In genomic region chr7:143151171-143151570, GRCm38 (mm10) we compare ENCODE assay signal across 10 mouse cellular contexts. TPM values are rescaled to one million over a fixed set of nuclear protein-coding genes. Genes with fewer than 3 reads are reported as not detected.
DNase-seq lines count a peak whose midpoint lies in the region; ATAC-seq lines count a peak whose summit lies in the region.
"Had no signal": no experiment of that assay in that cellular context is flagged by ENCODE, and none has a peak within 500 bp of the region (broad histone marks: within the 10 kb centered on the region; RNA-seq: fewer than 3 reads in every experiment).

No protein-coding gene starts in this region.

- peak; percentile 67 for DNase-seq in forebrain, embryonic 11.5 days (ENCODE audit: low spot score)
- DNase-seq in liver = peak; percentile 17
- peak; percentile 52 for DNase-seq in c-Kit-positive CD71-negative TER-119-negative erythroid progenitor cells, embryonic 14.5 days (ENCODE audit: low read depth)
- peak; percentile 59 to 68 for DNase-seq in kidney, postnatal 4 days
- peak; percentile 13 for DNase-seq in retina, adult 2 months (ENCODE audit: low read depth, low spot score)
- no peak for DNase-seq in yolk sac, embryonic 10.5 days (ENCODE audit: low spot score)

- no peaks in the 10 kb centered on the region for H3K36me3 ChIP-seq in forebrain, embryonic 11.5 days (ENCODE audit: control insufficient read depth, insufficient read depth, low read length)
- H3K36me3 ChIP-seq in forebrain, embryonic 16.5 days (ENCODE audit: control insufficient read depth, insufficient read depth) = no peaks in the 10 kb centered on the region
- H3K36me3 ChIP-seq in liver, embryonic 12.5 days = no peaks in the 10 kb centered on the region
- H3K36me3 ChIP-seq: hindbrain, embryonic 15.5 days had no signal

- H3K27me3 ChIP-seq in forebrain, embryonic 11.5 days (ENCODE audit: control insufficient read depth, insufficient read depth, low read length) = no peaks in the 10 kb centered on the region; the same call in 1 of the 2 replicates
- H3K27me3 ChIP-seq in forebrain, embryonic 16.5 days (replicated peaks; ENCODE audit: control insufficient read depth, insufficient read depth, low read length) = peaks cover 4% of the 10 kb centered on the region; the same call in 1 of the 2 replicates
- H3K27me3 ChIP-seq in liver, embryonic 12.5 days (replicated peaks) = peaks cover 30% of the 10 kb centered on the region
- H3K27me3 ChIP-seq: hindbrain, embryonic 15.5 days had no signal

- no peak overlapping the region for H3K4me2 ChIP-seq in forebrain, embryonic 11.5 days (ENCODE audit: low read depth, low read length, severe bottlenecking)
- no peak overlapping the region for H3K4me2 ChIP-seq in forebrain, embryonic 16.5 days (ENCODE audit: low read length)
- no peak overlapping the region for H3K4me2 ChIP-seq in liver, embryonic 12.5 days
- H3K4me2 ChIP-seq: hindbrain, embryonic 15.5 days had no signal

- H3K4me1 ChIP-seq in forebrain, embryonic 11.5 days (replicated peaks; ENCODE audit: control insufficient read depth, insufficient read depth, low read length) = peaks cover 17% of the 10 kb centered on the region
- H3K4me1 ChIP-seq in forebrain, embryonic 16.5 days (replicated peaks; ENCODE audit: control insufficient read depth, insufficient read depth, low read length) = peaks cover 9% of the 10 kb centered on the region
- peaks cover 20% of the 10 kb centered on the region for H3K4me1 ChIP-seq in liver, embryonic 12.5 days

- no peak overlapping the region for H3K4me3 ChIP-seq in forebrain, embryonic 11.5 days (ENCODE audit: low read depth, low read length)
- no peak overlapping the region for H3K4me3 ChIP-seq in forebrain, embryonic 16.5 days (replicated peaks; ENCODE audit: low read length)
- no peak overlapping the region for H3K4me3 ChIP-seq in liver, embryonic 12.5 days
- H3K4me3 ChIP-seq: hindbrain, embryonic 15.5 days; myocyte had no signal

- no peak overlapping the region for H3K9ac ChIP-seq in forebrain, embryonic 11.5 days (ENCODE audit: low read length)
- H3K9ac ChIP-seq in forebrain, embryonic 16.5 days (replicated peaks; ENCODE audit: low read depth, low read length) = no peak overlapping the region
- H3K9ac ChIP-seq in liver, embryonic 12.5 days = no peak overlapping the region
- H3K9ac ChIP-seq: hindbrain, embryonic 15.5 days had no signal

- ATAC-seq in forebrain, embryonic 11.5 days (replicated peaks; ENCODE audit: low FRiP score) = no peak
- ATAC-seq in forebrain, embryonic 16.5 days = no peak
- ATAC-seq in liver, embryonic 12.5 days = no peak

- 15% methylated on average over 2 of the region's 2 CpGs for WGBS in forebrain, embryonic 11.5 days
- 12% methylated on average over 2 of the region's 2 CpGs for WGBS in forebrain, embryonic 16.5 days
- 4% methylated on average over 2 of the region's 2 CpGs for WGBS in liver, embryonic 12.5 days (ENCODE audit: insufficient replicate concordance)

- no peaks in the 10 kb centered on the region for H3K9me3 ChIP-seq in forebrain, embryonic 11.5 days (ENCODE audit: control insufficient read depth, low read length)
- no peaks in the 10 kb centered on the region for H3K9me3 ChIP-seq in forebrain, embryonic 16.5 days (ENCODE audit: control insufficient read depth, low read length)
- H3K9me3 ChIP-seq in liver, embryonic 12.5 days (replicated peaks) = no peaks in the 10 kb centered on the region
- H3K9me3 ChIP-seq: hindbrain, embryonic 15.5 days had no signal

- H3K27ac ChIP-seq in forebrain, embryonic 11.5 days (ENCODE audit: low read depth, low read length) = no peak overlapping the region
- no peak overlapping the region for H3K27ac ChIP-seq in forebrain, embryonic 16.5 days (ENCODE audit: low read length)
- no peak overlapping the region for H3K27ac ChIP-seq in liver, embryonic 12.5 days
- H3K27ac ChIP-seq: hindbrain, embryonic 15.5 days had no signal

RNA-seq across cellular contexts. Expression of gene Kcnq1, which starts 45.0 kb away (rescaled TPM):
- polyA plus RNA-seq in forebrain, embryonic 11.5 days (2014; fragmentation: Nextera tagmentation; extraction: Ambion mirVana) = 1.1 and 1.5 TPM in 2 replicates
- polyA plus RNA-seq in forebrain, embryonic 16.5 days (2015; fragmentation: Nextera tagmentation; extraction: Ambion mirVana) = 1.0 and 1.1 TPM in 2 replicates
- 0.21 and 0.61 TPM in 2 replicates for polyA plus RNA-seq in liver, embryonic 12.5 days (2016; fragmentation: Nextera tagmentation; extraction: Ambion mirVana)

RNA-seq across cellular contexts. Expression of gene Trpm5, which starts 56.7 kb away (rescaled TPM):
- 0.64 and 0.85 TPM in 2 replicates for polyA plus RNA-seq in forebrain, embryonic 11.5 days (2014; fragmentation: Nextera tagmentation; extraction: Ambion mirVana)
- 1.1 and 1.2 TPM in 2 replicates for polyA plus RNA-seq in forebrain, embryonic 16.5 days (2015; fragmentation: Nextera tagmentation; extraction: Ambion mirVana)
- polyA plus RNA-seq in liver, embryonic 12.5 days (2016; fragmentation: Nextera tagmentation; extraction: Ambion mirVana) = 1.3 and 1.6 TPM in 2 replicates
